Mouse (Mus musculus) embryonic facial prominence, embryonic 14.5 days (tissue): ENCODE results near the gene Cyb5rl. TPM values are rescaled to one million over a fixed set of nuclear protein-coding genes. Genes with fewer than 3 reads are reported as not detected.

Experiments used
- ATAC-seq: fragments of 200-750 bp; cut with Nextera tagmentation; 2 replicates; pipeline ENCODE4 v1.8.0; 2017; ENCODE audit warnings: low read depth, moderate number of reproducible peaks, moderate TSS enrichment
- DNase-seq: peaks from one replicate; pipeline ENCODE4 v3.0.0-alpha.2; 2015; ENCODE audit warnings: low spot score
- H3K27ac ChIP-seq: fragments of 300-500 bp; sonication (generic); replicated peaks from 2 replicates; pipeline ENCODE4 v1.5.1; 2014; ENCODE audit warnings: low read depth, mild to moderate bottlenecking, low read length, moderate library complexity
- H3K27me3 ChIP-seq: fragments of 300-500 bp; sonication (generic); replicated peaks from 2 replicates; pipeline ENCODE4 v1.6.1; 2014; ENCODE audit warnings: low read length; ENCODE audit not compliant: control insufficient read depth, insufficient read depth
- H3K36me3 ChIP-seq: fragments of 300-500 bp; sonication (generic); 2 replicates; pipeline ENCODE4 v1.6.1; 2014; ENCODE audit warnings: low read length, mixed read lengths; ENCODE audit not compliant: control insufficient read depth, insufficient read depth
- H3K4me1 ChIP-seq: fragments of 300-500 bp; sonication (generic); 2 replicates; pipeline ENCODE4 v1.6.1; 2014; ENCODE audit warnings: antibody characterized with exemption, low read length; ENCODE audit not compliant: control insufficient read depth, insufficient read depth
- H3K4me2 ChIP-seq: fragments of 300-500 bp; sonication (generic); 2 replicates; pipeline ENCODE4 v1.6.1; 2014; ENCODE audit warnings: low read depth, mild to moderate bottlenecking, low read length, moderate library complexity, mixed read lengths
- H3K4me3 ChIP-seq: fragments of 300-500 bp; sonication (generic); 2 replicates; pipeline ENCODE4 v1.5.1; 2014; ENCODE audit warnings: low read depth, mild to moderate bottlenecking, low read length
- H3K9ac ChIP-seq: fragments of 300-500 bp; sonication (generic); 2 replicates; pipeline ENCODE4 v1.6.1; 2014; ENCODE audit warnings: low read depth, mild to moderate bottlenecking, low read length, moderate library complexity, mixed read lengths
- H3K9me3 ChIP-seq: fragments of 300-500 bp; sonication (generic); 2 replicates; pipeline ENCODE4 v1.6.1; 2016; ENCODE audit warnings: low read length; ENCODE audit not compliant: control insufficient read depth
- WGBS: fragments of 180-500 bp; shearing (Covaris S2); extraction: QIAGEN DNeasy Blood & Tissue Kit; methylation state at CpG from one replicate; pipeline ENCODE4 v1.1.7; 2014; 5-methylcytosine and 5-hydroxymethylcytosine counted together
- polyA plus RNA-seq: library from polyadenylated mRNA; unstranded; fragments of >200 nt; fragmentation: Nextera tagmentation; extraction: Ambion mirVana; gene quantifications from 2 replicates; pipeline ENCODE4 v1.2.1, GENCODE M21; 2014

Gene Cyb5rl
- polyA plus RNA-seq, 1 experiment from 2014 or later = 8.6 TPM

GRCm38 (mm10) chr4:107124376-107124775 lies 57.6 kb downstream of the Cyb5rl start:
- Histone ChIP-seq H3K9me3 (no peaks in the 10 kb centered on the region), H3K4me2 (no peak overlapping the region), H3K27ac (no peak overlapping the region), H3K4me1 (peaks cover 9% of the 10 kb centered on the region; the same call in 1 of the 2 replicates), H3K36me3 (no peaks in the 10 kb centered on the region), H3K27me3 (no peaks in the 10 kb centered on the region; the same call in 1 of the 2 replicates), H3K9ac (no peak overlapping the region), H3K4me3 (no peak overlapping the region)
- DNase-seq = no peak
- WGBS = 51% methylated on average over 7 of the region's 7 CpGs
- ATAC-seq = no peak

- Histone ChIP-seq H3K27me3 (no peaks in the 10 kb centered on the region; the same call in 1 of the 2 replicates), H3K4me2 (no peak overlapping the region), H3K9me3 (no peaks in the 10 kb centered on the region), H3K4me1 (peaks cover 9% of the 10 kb centered on the region; the same call in 1 of the 2 replicates), H3K9ac (no peak overlapping the region), H3K27ac (no peak overlapping the region), H3K36me3 (no peaks in the 10 kb centered on the region), H3K4me3 (no peak overlapping the region)
- DNase-seq = no peak
- no peak for ATAC-seq
- WGBS = 55% methylated on average over 5 of the region's 5 CpGs
These were observed 58.3 kb downstream of the Cyb5rl start for GRCm38 (mm10) chr4:107125101-107125500.

- Histone ChIP-seq H3K9ac (no peak overlapping the region), H3K36me3 (no peaks in the 10 kb centered on the region), H3K27me3 (no peaks in the 10 kb centered on the region; the same call in 1 of the 2 replicates), H3K4me3 (no peak overlapping the region), H3K9me3 (no peaks in the 10 kb centered on the region), H3K27ac (no peak overlapping the region), H3K4me2 (no peak overlapping the region), H3K4me1 (peaks cover 13% of the 10 kb centered on the region; the same call in 1 of the 2 replicates)
- WGBS = 42% methylated on average over 10 of the region's 10 CpGs
- ATAC-seq = no peak
- DNase-seq = no peak
These were observed 59.6 kb downstream of the Cyb5rl start for GRCm38 (mm10) chr4:107126389-107126788.

- Histone ChIP-seq H3K4me1 (0 out of 2 replicates have a peak, but pooled peaks cover 11% of the 10 kb centered on the region), H3K27ac (no peak overlapping the region; the same call in 1 of the 2 replicates), H3K4me2 (no peak overlapping the region), H3K9ac (no peak overlapping the region), H3K9me3 (no peaks in the 10 kb centered on the region), H3K36me3 (no peaks in the 10 kb centered on the region), H3K27me3 (no peaks in the 10 kb centered on the region; the same call in 1 of the 2 replicates), H3K4me3 (no peak overlapping the region)
- 43% methylated on average over 13 of the region's 13 CpGs for WGBS
- ATAC-seq (no peak; the same call in 1 of the 2 replicates), DNase-seq (peak; percentile 57)
These were observed 60.2 kb downstream of the Cyb5rl start for GRCm38 (mm10) chr4:107126891-107127524.

- Histone ChIP-seq H3K36me3 (no peaks in the 10 kb centered on the region), H3K4me3 (no peak overlapping the region), H3K9ac (no peak overlapping the region), H3K27me3 (no peaks in the 10 kb centered on the region; the same call in 1 of the 2 replicates), H3K27ac (no peak overlapping the region), H3K4me2 (no peak overlapping the region), H3K9me3 (no peaks in the 10 kb centered on the region), H3K4me1 (0 out of 2 replicates have a peak, but pooled peaks cover 11% of the 10 kb centered on the region)
- ATAC-seq = peak; percentile 82
- DNase-seq = peak; percentile 78
- 20% methylated on average over 13 of the region's 13 CpGs for WGBS
These were observed 61.3 kb downstream of the Cyb5rl start for GRCm38 (mm10) chr4:107127901-107128669.

- no peak overlapping the region for H3K4me2 ChIP-seq
- DNase-seq (no peak), ATAC-seq (no peak)
- no peak overlapping the region for H3K27ac ChIP-seq
- WGBS = 79% methylated on average over 8 of the region's 8 CpGs
- 0 out of 2 replicates have a peak, but pooled peaks cover 11% of the 10 kb centered on the region for H3K4me1 ChIP-seq
- no peak overlapping the region for H3K9ac ChIP-seq
- H3K27me3 ChIP-seq = no peaks in the 10 kb centered on the region; the same call in 1 of the 2 replicates
- no peaks in the 10 kb centered on the region for H3K9me3 ChIP-seq
- H3K36me3 ChIP-seq = no peaks in the 10 kb centered on the region
- no peak overlapping the region for H3K4me3 ChIP-seq
These were observed 62.6 kb downstream of the Cyb5rl start for GRCm38 (mm10) chr4:107129373-107129772.

- H3K4me2 ChIP-seq = no peak overlapping the region
- no peak overlapping the region for H3K9ac ChIP-seq
- H3K27me3 ChIP-seq = no peaks in the 10 kb centered on the region; the same call in 1 of the 2 replicates
- H3K4me1 ChIP-seq = peaks cover 15% of the 10 kb centered on the region; the same call in 1 of the 2 replicates
- DNase-seq (peak; percentile 47), ATAC-seq (no peak)
- H3K4me3 ChIP-seq = no peak overlapping the region
- H3K27ac ChIP-seq = no peak overlapping the region
- H3K9me3 ChIP-seq = no peaks in the 10 kb centered on the region
- 22% methylated on average over 9 of the region's 9 CpGs for WGBS
- no peaks in the 10 kb centered on the region for H3K36me3 ChIP-seq
These were observed 63.7 kb downstream of the Cyb5rl start for GRCm38 (mm10) chr4:107130534-107130933.

GRCm38 (mm10) chr4:107134891-107135290 lies 68.1 kb downstream of the Cyb5rl start:
- H3K9ac ChIP-seq = no peak overlapping the region
- DNase-seq = no peak
- H3K4me2 ChIP-seq = no peak overlapping the region
- H3K36me3 ChIP-seq = peaks cover 8% of the 10 kb centered on the region; the same call in 1 of the 2 replicates
- no peaks in the 10 kb centered on the region for H3K9me3 ChIP-seq
- H3K27me3 ChIP-seq = no peaks in the 10 kb centered on the region
- no peak overlapping the region for H3K4me3 ChIP-seq
- ATAC-seq = no peak
- WGBS = 81% methylated on average over 3 of the region's 3 CpGs
- peaks cover 26% of the 10 kb centered on the region for H3K4me1 ChIP-seq
- no peak overlapping the region for H3K27ac ChIP-seq
